Mouse (Mus musculus) heart, adult 2 months (tissue): Measurements from ENCODE around the gene Zranb3. TPM values are rescaled to one million over a fixed set of nuclear protein-coding genes. Genes with fewer than 3 reads are reported as not detected.
"Not testable (repeated sequence)": the region's sequence is repeated elsewhere in the genome, so short reads cannot be mapped to it uniquely, and the experiment has no call there.

ENCODE experiments used
- DNase-seq, 2 experiments: peaks; one replicate each; pipeline ENCODE4 v3.0.0; 2021
- H3K27ac ChIP-seq: fragments of 200-600 bp; 2 replicates; pipeline ENCODE4 v1.8.1; 2022
- H3K27me3 ChIP-seq: fragments of 200-500 bp; 2 replicates; pipeline ENCODE4 v1.6.1; 2012; ENCODE audit warnings: mild to moderate bottlenecking, low read length, inconsistent platforms, mixed read lengths; ENCODE audit not compliant: control insufficient read depth, insufficient read depth
- H3K36me3 ChIP-seq: fragments of 200-500 bp; 2 replicates; pipeline ENCODE4 v1.6.1; 2012; ENCODE audit warnings: low read length, inconsistent platforms; ENCODE audit not compliant: control insufficient read depth, insufficient read depth
- H3K4me1 ChIP-seq: fragments of 200-500 bp; 2 replicates; pipeline ENCODE4 v1.6.1; 2011; ENCODE audit warnings: low read length; ENCODE audit not compliant: control insufficient read depth, insufficient read depth
- H3K4me3 ChIP-seq: fragments of 200-600 bp; 2 replicates; pipeline ENCODE4 v1.8.1; 2022
- H3K79me2 ChIP-seq: fragments of 200-500 bp; replicated peaks from 2 replicates; pipeline ENCODE4 v1.6.1; 2012; ENCODE audit warnings: mild to moderate bottlenecking, inconsistent platforms, low read length, moderate library complexity, mixed read lengths; ENCODE audit not compliant: control insufficient read depth, insufficient read depth
- H3K9ac ChIP-seq: fragments of 200-500 bp; 2 replicates; pipeline ENCODE4 v1.6.1; 2012; ENCODE audit warnings: low read depth, mild to moderate bottlenecking, control low read depth, inconsistent platforms, low read length, mixed read lengths
- CTCF ChIP-seq: fragments of 200-600 bp; IDR thresholded peaks from 2 replicates; pipeline ENCODE4 v1.8.1; 2022; ENCODE audit warnings: antibody characterized with exemption, mild to moderate bottlenecking, moderate library complexity
- EP300 ChIP-seq: fragments of 200-500 bp; IDR thresholded peaks from 2 replicates; pipeline ENCODE4 v1.6.1; 2011; ENCODE audit warnings: low read depth, low read length, control low read depth; ENCODE audit not compliant: insufficient read depth
- POLR2A ChIP-seq: fragments of 200-500 bp; IDR thresholded peaks from 2 replicates; pipeline ENCODE4 v1.6.1; 2011; ENCODE audit warnings: mild to moderate bottlenecking, low read depth, low read length, control low read depth; ENCODE audit not compliant: insufficient read depth
- WGBS: fragments of 180-500 bp; shearing (Covaris S2); methylation state at CpG from one replicate; pipeline ENCODE4 v1.1.7; 2018; 5-methylcytosine and 5-hydroxymethylcytosine counted together
- intact Hi-C: fragments of 180-260 bp; cut with DNase I; formaldehyde crosslinking; loops from one replicate; pipeline ENCODE4 v1.15.1; 2025
- polyA plus RNA-seq: library from polyadenylated mRNA; depleted of rRNA; stranded (reverse); fragments of >200 nt; gene quantifications from 2 replicates; pipeline ENCODE4 v1.2.3, GENCODE M21; 2012
- total RNA-seq, 2 experiments: library from RNA; stranded (reverse); gene quantifications; 2 replicates each; pipeline ENCODE4 v1.2.3; 2021

Gene Zranb3
- total and polyA plus RNA-seq, 3 experiments, result 1.00 to 5.0 (median 4.8) TPM

GRCm38 (mm10) chr1:127961140-127961539, 141.7 kb downstream of the Zranb3 start:
- H3K4me1 ChIP-seq, result peaks cover 3% of the 10 kb centered on the region
- DNase-seq, result no peak
- no peak overlapping the region for H3K27ac ChIP-seq
- no peaks in the 10 kb centered on the region for H3K79me2 ChIP-seq
- no peak overlapping the region for H3K9ac ChIP-seq
- H3K4me3 ChIP-seq, result no peak overlapping the region
- 89% methylated on average over 1 of the region's 1 CpGs for WGBS
- H3K36me3 ChIP-seq, result no peaks in the 10 kb centered on the region
- no peaks in the 10 kb centered on the region for H3K27me3 ChIP-seq
- TF ChIP-seq POLR2A (no peak), EP300 (no peak), CTCF (no peak)
- intact Hi-C loops, result no loop called here

- peaks cover 3% of the 10 kb centered on the region for H3K4me1 ChIP-seq
- H3K36me3 ChIP-seq, result no peaks in the 10 kb centered on the region
- H3K79me2 ChIP-seq, result no peaks in the 10 kb centered on the region
- WGBS, result 39% methylated on average over 7 of the region's 7 CpGs
- intact Hi-C loops, result no loop called here
- no peak overlapping the region for H3K27ac ChIP-seq
- TF ChIP-seq POLR2A (no peak), CTCF (no peak), EP300 (no peak)
- H3K27me3 ChIP-seq, result no peaks in the 10 kb centered on the region
- H3K9ac ChIP-seq, result no peak overlapping the region; the same call in 1 of the 2 replicates
- DNase-seq, result no peak
- H3K4me3 ChIP-seq, result no peak overlapping the region
Measured at GRCm38 (mm10) chr1:127959312-127959718, 143.5 kb downstream of the Zranb3 start.

- peaks cover 3% of the 10 kb centered on the region for H3K4me1 ChIP-seq
- no peak overlapping the region for H3K9ac ChIP-seq
- DNase-seq, result no peak
- H3K27me3 ChIP-seq, result no peaks in the 10 kb centered on the region
- 41% methylated on average over 5 of the region's 5 CpGs for WGBS
- H3K27ac ChIP-seq, result no peak overlapping the region
- H3K4me3 ChIP-seq, result no peak overlapping the region
- intact Hi-C loops, result no loop called here
- no peaks in the 10 kb centered on the region for H3K79me2 ChIP-seq
- no peaks in the 10 kb centered on the region for H3K36me3 ChIP-seq
- no peak for TF ChIP-seq POLR2A
Measured at GRCm38 (mm10) chr1:127958801-127959200, 144.0 kb downstream of the Zranb3 start.

- intact Hi-C loops, result no loop called here
- Histone ChIP-seq H3K27ac (no peak overlapping the region), H3K9ac (no peak overlapping the region), H3K79me2 (no peaks in the 10 kb centered on the region), H3K36me3 (no peaks in the 10 kb centered on the region), H3K27me3 (no peaks in the 10 kb centered on the region), H3K4me1 (peaks cover 3% of the 10 kb centered on the region), H3K4me3 (no peak overlapping the region)
- TF ChIP-seq CTCF (no peak), EP300 (no peak), POLR2A (no peak)
- no peak for DNase-seq
- WGBS, result 89% methylated on average over 1 of the region's 1 CpGs
Measured at GRCm38 (mm10) chr1:127956524-127956923, 146.3 kb downstream of the Zranb3 start.

GRCm38 (mm10) chr1:127954800-127955199, 148.0 kb downstream of the Zranb3 start:
- DNase-seq, result no peak
- Histone ChIP-seq H3K79me2 (no peaks in the 10 kb centered on the region), H3K4me1 (peaks cover 3% of the 10 kb centered on the region), H3K27ac (no peak overlapping the region), H3K9ac (no peak overlapping the region), H3K27me3 (no peaks in the 10 kb centered on the region), H3K4me3 (no peak overlapping the region), H3K36me3 (no peaks in the 10 kb centered on the region)
- 83% methylated on average over 4 of the region's 4 CpGs for WGBS
- TF ChIP-seq CTCF, result no peak
- TF ChIP-seq EP300, result no peak
- TF ChIP-seq POLR2A, result no peak
- intact Hi-C loops, result no loop called here

- H3K9ac ChIP-seq, H3K36me3 ChIP-seq, H3K4me1 ChIP-seq, H3K79me2 ChIP-seq, intact Hi-C loops, H3K4me3 ChIP-seq, H3K27ac ChIP-seq, H3K27me3 ChIP-seq, DNase-seq: not testable (repeated sequence)
- 43% methylated on average over 4 of the region's 4 CpGs for WGBS
Measured at GRCm38 (mm10) chr1:127954198-127954597, 148.6 kb downstream of the Zranb3 start.
